14 mouse cellular contexts compared by ENCODE assay signal in the genomic region with DNA sequence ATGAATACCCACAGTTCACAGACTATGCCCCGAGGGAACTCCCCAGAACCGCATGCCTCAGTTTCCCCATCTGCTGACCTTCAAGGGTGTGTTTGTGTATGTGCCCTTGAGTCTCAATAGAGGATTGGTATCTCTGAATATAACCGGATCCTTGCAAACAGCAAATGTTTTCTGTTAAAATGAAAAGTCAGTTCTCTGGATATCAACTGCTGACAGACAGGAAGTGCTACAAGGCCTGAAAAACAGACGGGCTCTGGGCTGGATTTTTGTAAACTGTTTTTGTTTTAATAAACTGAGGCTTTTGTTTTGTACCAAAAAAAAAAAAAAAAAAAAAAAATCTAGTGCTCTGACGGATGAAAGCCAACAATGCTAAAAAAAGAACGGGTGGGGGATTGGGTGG.
DNase-seq lines count a peak whose midpoint lies in the region; ATAC-seq and TF ChIP-seq lines count a peak whose summit lies in the region.
"Had no signal": no experiment of that assay in that cellular context is flagged by ENCODE, and none has a peak within 500 bp of the region (broad histone marks: within the 10 kb centered on the region; RNA-seq: fewer than 3 reads in every experiment).

No protein-coding gene starts in this region.

- no peak overlapping the region for H3K4me2 ChIP-seq in heart, embryonic 11.5 days
- no peak overlapping the region for H3K4me2 ChIP-seq in kidney, embryonic 16.5 days (replicated peaks; ENCODE audit: low read depth, low read length)
- H3K4me2 ChIP-seq: liver, embryonic 15.5 days had no signal

- no peak overlapping the region for H3K4me3 ChIP-seq in heart, embryonic 11.5 days (ENCODE audit: low read depth, low read length)
- no peak overlapping the region for H3K4me3 ChIP-seq in kidney, embryonic 16.5 days (ENCODE audit: low read length)
- no peak overlapping the region for H3K4me3 ChIP-seq in spleen, adult 2 months (ENCODE audit: extremely low read depth, insufficient read depth, insufficient read length)
- H3K4me3 ChIP-seq: liver, embryonic 15.5 days had no signal

- H3K27ac ChIP-seq in heart, embryonic 11.5 days (ENCODE audit: low read depth, low read length) = peak overlapping the region; percentile 66
- H3K27ac ChIP-seq in kidney, embryonic 16.5 days (ENCODE audit: low read length) = peak overlapping the region; percentile 86
- peak overlapping the region; percentile 49; the same call in 1 of the 2 replicates for H3K27ac ChIP-seq in spleen, adult 2 months (ENCODE audit: insufficient read depth, low read length)

- H3K27me3 ChIP-seq in heart, embryonic 11.5 days (ENCODE audit: control insufficient read depth, insufficient read depth, low read length) = no peaks in the 10 kb centered on the region
- no peaks in the 10 kb centered on the region for H3K27me3 ChIP-seq in kidney, embryonic 16.5 days (ENCODE audit: insufficient read depth, low read length)
- no peaks in the 10 kb centered on the region for H3K27me3 ChIP-seq in spleen, adult 2 months (ENCODE audit: control insufficient read depth, insufficient read depth, low read length)
- H3K27me3 ChIP-seq: liver, embryonic 15.5 days had no signal

- no peaks in the 10 kb centered on the region for H3K36me3 ChIP-seq in heart, embryonic 11.5 days (ENCODE audit: control insufficient read depth, insufficient read depth, low read length)
- H3K36me3 ChIP-seq in kidney, embryonic 16.5 days (ENCODE audit: insufficient read depth, low read length) = no peaks in the 10 kb centered on the region
- no peaks in the 10 kb centered on the region for H3K36me3 ChIP-seq in spleen, adult 2 months (ENCODE audit: control insufficient read depth, insufficient read depth, low read length)
- H3K36me3 ChIP-seq: liver, embryonic 15.5 days had no signal

- peaks cover 84% of the 10 kb centered on the region for H3K4me1 ChIP-seq in heart, embryonic 11.5 days (ENCODE audit: control insufficient read depth, insufficient read depth, low read length)
- peaks cover 99% of the 10 kb centered on the region for H3K4me1 ChIP-seq in kidney, embryonic 16.5 days (ENCODE audit: insufficient read depth, low read length)
- H3K4me1 ChIP-seq in spleen, adult 2 months (ENCODE audit: control insufficient read depth, insufficient read depth, insufficient read length) = peaks cover 35% of the 10 kb centered on the region

- no peaks in the 10 kb centered on the region for H3K9me3 ChIP-seq in heart, embryonic 11.5 days (replicated peaks; ENCODE audit: control insufficient read depth, low read length)
- no peaks in the 10 kb centered on the region for H3K9me3 ChIP-seq in kidney, embryonic 16.5 days (ENCODE audit: low read length)
- H3K9me3 ChIP-seq: liver, embryonic 15.5 days had no signal

- intact Hi-C loops in heart, postnatal 10 days (cut with DNase I) = no loop called here

- DNase-seq in heart, postnatal 10 days = no peak
- no peak for DNase-seq in kidney, adult 18-20 months
- no peak for DNase-seq in spleen, adult 2 months (ENCODE audit: low read depth in 1 of 2, low spot score in 2 of 2)
- no peak for DNase-seq in spleen, postnatal 14 days (ENCODE audit: low spot score in 2 of 2)
- DNase-seq: adrenal gland, postnatal 14 days; cerebellum, postnatal 36 days; left cerebral cortex, postnatal 4 days; right cerebral cortex, adult 18-20 months had no signal

- TF ChIP-seq CTCF in spleen, adult 2 months (IDR thresholded peaks at IDR 0.05; ENCODE audit: extremely low read depth, insufficient read depth, insufficient read length, insufficient replicate concordance) = no peak

- WGBS in heart, embryonic 11.5 days (ENCODE audit: insufficient replicate concordance) = 38% methylated on average over 6 of the region's 6 CpGs
- 41% methylated on average over 6 of the region's 6 CpGs for WGBS in kidney, embryonic 16.5 days
- 27% methylated on average over 6 of the region's 6 CpGs for WGBS in spleen, adult 2 months

- peak overlapping the region; percentile 36; the same call in 1 of the 2 replicates for H3K9ac ChIP-seq in heart, embryonic 11.5 days (ENCODE audit: low read depth, low read length)
- no peak overlapping the region for H3K9ac ChIP-seq in kidney, embryonic 16.5 days (replicated peaks; ENCODE audit: low read length)
- H3K9ac ChIP-seq: liver, embryonic 15.5 days had no signal

- TF ChIP-seq POLR2A in spleen, adult 2 months (IDR thresholded peaks at IDR 0.05; ENCODE audit: low read depth, low read length) = no peak

- ATAC-seq in heart, embryonic 11.5 days (replicated peaks; ENCODE audit: insufficient number of reproducible peaks, low FRiP score, low TSS enrichment) = no peak
- no peak for ATAC-seq in kidney, embryonic 16.5 days (ENCODE audit: low FRiP score, low TSS enrichment)
- no peak for ATAC-seq in erythroblast, adult 5-6 weeks (replicated peaks; ENCODE audit: low FRiP score, poor library complexity, severe bottlenecking)
- ATAC-seq: inflammation-experienced regulatory T-cells, adult 6 months; midbrain, embryonic 16.5 days had no signal
